Mouse (Mus musculus): ENCODE results near the gene Adgrg3. TPM values are rescaled to one million over a fixed set of nuclear protein-coding genes. Genes with fewer than 3 reads are reported as not detected.

Adgrg3 gene
- polyA plus RNA-seq, 1 experiment from 2014 or later = 3.3 TPM

GRCm38 (mm10) chr8:94990598-94991453 is 26.7 kb upstream of the Adgrg3 start:
- peaks cover 17% of the 10 kb centered on the region; the same call in 1 of the 2 replicates for H3K4me1 ChIP-seq (ENCODE audit: control insufficient read depth, insufficient read depth, low read length)
- DNase-seq (ENCODE audit: low spot score) = peak; percentile 71
- no peaks in the 10 kb centered on the region for H3K9me3 ChIP-seq (ENCODE audit: control insufficient read depth, low read length)
- 45% methylated on average over 11 of the region's 11 CpGs for WGBS
- H3K36me3 ChIP-seq (ENCODE audit: control insufficient read depth, insufficient read depth, low read length) = no peaks in the 10 kb centered on the region
- H3K27ac ChIP-seq (replicated peaks; ENCODE audit: low read depth, low read length) = peak overlapping the region; percentile 55; the same call in 1 of the 2 replicates
- no peak overlapping the region for H3K9ac ChIP-seq (ENCODE audit: low read depth, low read length)
- H3K27me3 ChIP-seq (replicated peaks; ENCODE audit: control insufficient read depth, insufficient read depth, low read length) = no peaks in the 10 kb centered on the region
- H3K4me2 ChIP-seq (ENCODE audit: low read depth, low read length) = no peak overlapping the region
- no peak overlapping the region for H3K4me3 ChIP-seq (ENCODE audit: low read depth, low read length)
- peak; percentile 50 for ATAC-seq (ENCODE audit: low read depth)

DNA sequence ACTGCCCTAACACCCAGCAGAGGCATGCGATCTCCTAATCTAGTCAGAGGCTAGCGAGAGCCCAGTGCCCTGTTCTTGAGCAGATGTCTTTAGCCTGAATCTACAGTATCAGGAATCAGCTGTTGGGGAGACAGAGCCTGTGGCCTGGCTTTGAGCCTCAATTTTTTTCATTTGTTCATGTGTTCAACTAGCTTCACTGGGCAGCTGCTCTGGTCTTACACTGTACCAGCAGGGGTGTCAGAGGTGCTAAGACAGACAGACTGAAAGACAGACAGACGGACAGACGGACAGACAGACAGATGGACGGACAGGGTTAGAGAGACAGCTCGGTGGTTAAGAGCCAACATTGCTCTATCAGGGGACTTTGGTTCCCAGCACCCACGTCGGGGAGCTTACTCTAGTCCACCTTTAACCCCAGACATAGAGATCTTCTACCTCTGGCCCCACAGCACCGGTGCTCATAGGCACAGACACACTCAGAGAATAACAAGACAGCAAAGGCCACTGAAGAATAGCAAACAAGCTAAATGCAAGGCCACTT is 26.0 kb upstream of the Adgrg3 start:
- H3K4me3 ChIP-seq (ENCODE audit: low read depth, low read length) = no peak overlapping the region
- H3K4me2 ChIP-seq (ENCODE audit: low read depth, low read length) = no peak overlapping the region
- H3K27me3 ChIP-seq (replicated peaks; ENCODE audit: control insufficient read depth, insufficient read depth, low read length) = no peaks in the 10 kb centered on the region
- H3K4me1 ChIP-seq (ENCODE audit: control insufficient read depth, insufficient read depth, low read length) = peaks cover 17% of the 10 kb centered on the region; the same call in 1 of the 2 replicates
- H3K27ac ChIP-seq (replicated peaks; ENCODE audit: low read depth, low read length) = 0 out of 2 replicates have a peak overlapping the region, but pooled peaks have one; percentile 28
- WGBS = 75% methylated on average over 9 of the region's 9 CpGs
- ATAC-seq (ENCODE audit: low read depth) (no peak), DNase-seq (ENCODE audit: low spot score) (no peak)
- H3K9ac ChIP-seq (ENCODE audit: low read depth, low read length) = no peak overlapping the region
- H3K9me3 ChIP-seq (ENCODE audit: control insufficient read depth, low read length) = no peaks in the 10 kb centered on the region
- no peaks in the 10 kb centered on the region for H3K36me3 ChIP-seq (ENCODE audit: control insufficient read depth, insufficient read depth, low read length)

DNA sequence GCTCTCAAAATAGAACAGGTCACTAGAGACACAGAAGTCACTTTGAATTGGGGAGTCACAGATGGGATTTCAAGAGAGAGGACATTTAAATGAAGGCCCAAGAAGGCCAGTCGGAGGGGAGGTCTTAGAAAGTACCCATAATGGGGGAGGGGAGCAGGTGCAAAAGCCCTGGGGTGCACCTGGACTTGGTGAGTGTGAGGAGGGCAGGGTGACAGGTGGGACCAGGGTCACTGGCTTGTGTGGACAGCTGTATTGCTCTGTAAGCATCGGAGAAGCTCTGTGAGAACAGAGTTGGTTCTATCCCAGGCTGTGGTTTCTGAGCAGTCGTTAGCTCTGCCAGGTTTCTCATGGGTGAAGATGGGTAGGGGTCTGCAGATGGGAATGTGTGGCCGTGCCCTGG is 25.5 kb upstream of the Adgrg3 start:
- H3K27me3 ChIP-seq (replicated peaks; ENCODE audit: control insufficient read depth, insufficient read depth, low read length) = no peaks in the 10 kb centered on the region
- DNase-seq (ENCODE audit: low spot score) (no peak), ATAC-seq (ENCODE audit: low read depth) (no peak)
- peaks cover 18% of the 10 kb centered on the region; the same call in 1 of the 2 replicates for H3K4me1 ChIP-seq (ENCODE audit: control insufficient read depth, insufficient read depth, low read length)
- WGBS = 70% methylated on average over 4 of the region's 4 CpGs
- no peaks in the 10 kb centered on the region for H3K9me3 ChIP-seq (ENCODE audit: control insufficient read depth, low read length)
- H3K4me2 ChIP-seq (ENCODE audit: low read depth, low read length) = no peak overlapping the region
- H3K9ac ChIP-seq (ENCODE audit: low read depth, low read length) = no peak overlapping the region
- no peaks in the 10 kb centered on the region for H3K36me3 ChIP-seq (ENCODE audit: control insufficient read depth, insufficient read depth, low read length)
- H3K27ac ChIP-seq (replicated peaks; ENCODE audit: low read depth, low read length) = peak overlapping the region; percentile 63; the same call in 1 of the 2 replicates
- no peak overlapping the region for H3K4me3 ChIP-seq (ENCODE audit: low read depth, low read length)

DNA sequence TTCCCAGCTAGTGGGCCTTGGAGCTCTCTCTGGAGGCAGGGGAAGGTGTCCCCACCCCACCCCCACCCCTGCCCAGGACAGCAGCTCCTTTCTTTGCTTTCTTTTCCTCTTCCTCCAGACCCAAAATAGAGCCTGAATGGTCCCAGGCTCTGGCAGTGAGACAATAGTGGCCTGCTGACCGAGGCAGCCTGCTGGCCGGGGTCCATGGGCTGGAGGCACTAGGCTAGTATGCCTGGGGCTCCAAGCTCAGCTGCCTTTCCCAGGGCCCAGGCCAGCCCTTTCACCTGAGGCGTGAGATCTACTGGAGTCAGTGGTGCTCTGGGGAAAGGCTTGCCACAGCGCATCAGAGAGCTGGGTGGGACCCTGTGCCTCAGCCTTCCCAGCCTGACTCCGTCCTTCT is 25.0 kb upstream of the Adgrg3 start:
- no peak overlapping the region for H3K4me2 ChIP-seq (ENCODE audit: low read depth, low read length)
- H3K27me3 ChIP-seq (replicated peaks; ENCODE audit: control insufficient read depth, insufficient read depth, low read length) = no peaks in the 10 kb centered on the region
- 39% methylated on average over 5 of the region's 5 CpGs for WGBS
- no peak for DNase-seq (ENCODE audit: low spot score)
- H3K9me3 ChIP-seq (ENCODE audit: control insufficient read depth, low read length) = no peaks in the 10 kb centered on the region
- H3K27ac ChIP-seq (replicated peaks; ENCODE audit: low read depth, low read length) = peak overlapping the region; percentile 63
- H3K4me1 ChIP-seq (ENCODE audit: control insufficient read depth, insufficient read depth, low read length) = peaks cover 20% of the 10 kb centered on the region; the same call in 1 of the 2 replicates
- H3K36me3 ChIP-seq (ENCODE audit: control insufficient read depth, insufficient read depth, low read length) = no peaks in the 10 kb centered on the region
- ATAC-seq (ENCODE audit: low read depth) = no peak
- H3K4me3 ChIP-seq (ENCODE audit: low read depth, low read length) = no peak overlapping the region
- H3K9ac ChIP-seq (ENCODE audit: low read depth, low read length) = no peak overlapping the region

GRCm38 (mm10) chr8:94992996-94993724 is 24.3 kb upstream of the Adgrg3 start:
- no peak overlapping the region for H3K4me3 ChIP-seq (ENCODE audit: low read depth, low read length)
- WGBS = 76% methylated on average over 9 of the region's 9 CpGs
- no peaks in the 10 kb centered on the region for H3K36me3 ChIP-seq (ENCODE audit: control insufficient read depth, insufficient read depth, low read length)
- peak overlapping the region; percentile 63; the same call in 1 of the 2 replicates for H3K27ac ChIP-seq (replicated peaks; ENCODE audit: low read depth, low read length)
- DNase-seq (ENCODE audit: low spot score) = no peak
- no peak for ATAC-seq (ENCODE audit: low read depth)
- H3K9me3 ChIP-seq (ENCODE audit: control insufficient read depth, low read length) = no peaks in the 10 kb centered on the region
- H3K9ac ChIP-seq (ENCODE audit: low read depth, low read length) = no peak overlapping the region
- H3K4me1 ChIP-seq (ENCODE audit: control insufficient read depth, insufficient read depth, low read length) = peaks cover 20% of the 10 kb centered on the region; the same call in 1 of the 2 replicates
- no peaks in the 10 kb centered on the region for H3K27me3 ChIP-seq (replicated peaks; ENCODE audit: control insufficient read depth, insufficient read depth, low read length)
- no peak overlapping the region for H3K4me2 ChIP-seq (ENCODE audit: low read depth, low read length)

- 0% methylated on average over 10 of the region's 14 CpGs for WGBS
- peak; percentile 89 for ATAC-seq (ENCODE audit: low read depth)
- Histone ChIP-seq H3K27me3 (replicated peaks; ENCODE audit: control insufficient read depth, insufficient read depth, low read length) (no peaks in the 10 kb centered on the region), H3K4me1 (ENCODE audit: control insufficient read depth, insufficient read depth, low read length) (peaks cover 20% of the 10 kb centered on the region; the same call in 1 of the 2 replicates), H3K9me3 (ENCODE audit: control insufficient read depth, low read length) (no peaks in the 10 kb centered on the region), H3K36me3 (ENCODE audit: control insufficient read depth, insufficient read depth, low read length) (no peaks in the 10 kb centered on the region), H3K27ac (replicated peaks; ENCODE audit: low read depth, low read length) (peak overlapping the region; percentile 4; the same call in 1 of the 2 replicates), H3K4me2 (ENCODE audit: low read depth, low read length) (no peak overlapping the region; the same call in none of the 2 replicates), H3K9ac (ENCODE audit: low read depth, low read length) (peak overlapping the region; percentile 21; the same call in 1 of the 2 replicates), H3K4me3 (ENCODE audit: low read depth, low read length) (no peak overlapping the region)
- peak; percentile 90 for DNase-seq (ENCODE audit: low spot score)
Measured at GRCm38 (mm10) chr8:94994006-94994405, 23.5 kb upstream of the Adgrg3 start.

DNA sequence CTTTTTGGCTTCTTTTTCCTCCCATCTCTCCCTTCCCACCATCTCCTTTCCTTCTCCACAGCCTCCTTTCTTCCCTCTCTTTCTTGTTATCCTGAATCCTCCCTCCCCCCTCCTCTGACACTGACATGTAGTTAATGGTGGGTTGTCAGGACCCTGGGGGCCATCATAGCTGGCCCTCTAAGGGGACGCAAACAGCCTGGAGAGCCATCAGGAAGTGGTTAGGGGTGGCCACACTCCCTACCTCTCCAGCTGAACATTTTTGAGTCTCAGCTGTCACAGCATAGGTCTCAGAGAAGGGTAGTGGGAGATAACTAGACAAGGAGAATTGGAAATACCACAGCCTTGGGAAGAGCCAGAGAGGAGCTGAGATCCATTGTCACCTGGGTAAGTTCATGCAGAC is 23.0 kb upstream of the Adgrg3 start:
- no peak overlapping the region for H3K4me3 ChIP-seq (ENCODE audit: low read depth, low read length)
- no peak overlapping the region; the same call in 1 of the 2 replicates for H3K4me2 ChIP-seq (ENCODE audit: low read depth, low read length)
- ATAC-seq (ENCODE audit: low read depth) (no peak), DNase-seq (ENCODE audit: low spot score) (no peak)
- 21% methylated on average over 1 of the region's 1 CpGs for WGBS
- peak overlapping the region; percentile 21; the same call in 1 of the 2 replicates for H3K9ac ChIP-seq (ENCODE audit: low read depth, low read length)
- no peaks in the 10 kb centered on the region for H3K36me3 ChIP-seq (ENCODE audit: control insufficient read depth, insufficient read depth, low read length)
- no peak overlapping the region; the same call in 1 of the 2 replicates for H3K27ac ChIP-seq (replicated peaks; ENCODE audit: low read depth, low read length)
- no peaks in the 10 kb centered on the region for H3K9me3 ChIP-seq (ENCODE audit: control insufficient read depth, low read length)
- peaks cover 20% of the 10 kb centered on the region; the same call in 1 of the 2 replicates for H3K4me1 ChIP-seq (ENCODE audit: control insufficient read depth, insufficient read depth, low read length)
- no peaks in the 10 kb centered on the region for H3K27me3 ChIP-seq (replicated peaks; ENCODE audit: control insufficient read depth, insufficient read depth, low read length)

- Histone ChIP-seq H3K4me3 (ENCODE audit: low read depth, low read length) (no peak overlapping the region), H3K4me2 (ENCODE audit: low read depth, low read length) (no peak overlapping the region), H3K4me1 (ENCODE audit: control insufficient read depth, insufficient read depth, low read length) (peaks cover 20% of the 10 kb centered on the region; the same call in 1 of the 2 replicates), H3K9ac (ENCODE audit: low read depth, low read length) (no peak overlapping the region), H3K36me3 (ENCODE audit: control insufficient read depth, insufficient read depth, low read length) (no peaks in the 10 kb centered on the region), H3K9me3 (ENCODE audit: control insufficient read depth, low read length) (no peaks in the 10 kb centered on the region), H3K27me3 (replicated peaks; ENCODE audit: control insufficient read depth, insufficient read depth, low read length) (no peaks in the 10 kb centered on the region), H3K27ac (replicated peaks; ENCODE audit: low read depth, low read length) (no peak overlapping the region)
- DNase-seq (ENCODE audit: low spot score) (no peak), ATAC-seq (ENCODE audit: low read depth) (no peak)
- WGBS = 75% methylated on average over 5 of the region's 5 CpGs
Measured at GRCm38 (mm10) chr8:94995336-94995893, 22.1 kb upstream of the Adgrg3 start.
